ENCODE assay signal across 9 mouse cellular contexts in the genomic region with DNA sequence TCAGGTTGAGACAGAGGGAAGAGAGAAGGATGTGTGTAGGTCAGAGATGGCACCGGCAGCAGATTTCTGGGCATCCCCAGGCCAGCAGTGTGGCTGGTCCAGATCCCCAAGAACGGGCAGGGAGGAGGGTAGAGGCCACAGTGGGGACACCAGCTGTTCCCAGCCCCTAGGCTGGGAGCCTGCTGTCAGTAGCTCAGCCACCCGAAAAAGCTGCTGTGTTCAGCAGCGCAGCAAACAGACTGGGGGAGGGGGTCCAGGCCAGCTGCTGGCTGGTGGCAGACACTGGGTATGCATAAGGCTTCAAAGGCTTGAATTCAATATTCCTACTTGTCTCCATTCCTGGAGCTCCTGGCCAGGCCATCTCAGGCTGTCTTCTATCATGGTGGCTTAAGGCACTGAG. TPM values are rescaled to one million over a fixed set of nuclear protein-coding genes. Genes with fewer than 3 reads are reported as not detected.
A peak's percentile ranks its signal among the peaks of the same experiment; 100 is the strongest.
DNase-seq lines count a peak whose midpoint lies in the region; ATAC-seq and TF ChIP-seq lines count a peak whose summit lies in the region.
"Had no signal": no experiment of that assay in that cellular context is flagged by ENCODE, and none has a peak within 500 bp of the region (broad histone marks: within the 10 kb centered on the region; RNA-seq: fewer than 3 reads in every experiment).

No protein-coding gene starts in this region.

- H3K27ac ChIP-seq in lung, postnatal 0 days (ENCODE audit: low read length), result no peak overlapping the region
- H3K27ac ChIP-seq in limb, embryonic 10.5 days, result peak overlapping the region; percentile 36; the same call in 1 of the 2 replicates
- peak overlapping the region; percentile 86 for H3K27ac ChIP-seq in olfactory bulb, adult 2 months (ENCODE audit: insufficient read depth, low read depth, low read length)

- no peak for TF ChIP-seq POLR2A in olfactory bulb, adult 2 months (IDR thresholded peaks at IDR 0.05; ENCODE audit: insufficient read depth, low read depth, low read length)

- H3K4me1 ChIP-seq in lung, postnatal 0 days (ENCODE audit: insufficient read depth, low read depth, low read length), result 0 out of 2 replicates have a peak, but pooled peaks cover 6% of the 10 kb centered on the region
- H3K4me1 ChIP-seq in limb, embryonic 10.5 days, result peaks cover 21% of the 10 kb centered on the region
- peaks cover 35% of the 10 kb centered on the region for H3K4me1 ChIP-seq in olfactory bulb, adult 2 months (ENCODE audit: control insufficient read depth, insufficient read depth, low read length)

- no peak overlapping the region for H3K4me2 ChIP-seq in lung, postnatal 0 days (replicated peaks; ENCODE audit: low read depth, low read length)

- TF ChIP-seq CTCF in lung, postnatal 0 days (IDR thresholded peaks at IDR 0.05), result no peak
- TF ChIP-seq CTCF in olfactory bulb, adult 2 months (IDR thresholded peaks at IDR 0.05; ENCODE audit: insufficient read depth, low read depth, low read length), result no peak

- no peak for TF ChIP-seq EP300 in lung, postnatal 0 days (IDR thresholded peaks at IDR 0.05)

- H3K27me3 ChIP-seq in lung, postnatal 0 days (replicated peaks; ENCODE audit: insufficient read depth, low read length), result peaks cover 9% of the 10 kb centered on the region; the same call in 1 of the 2 replicates
- peaks cover 37% of the 10 kb centered on the region for H3K27me3 ChIP-seq in limb, embryonic 10.5 days (ENCODE audit: low read depth, poor library complexity, severe bottlenecking)

- peak; percentile 41 for DNase-seq in cerebellum, adult 8-10 months
- peak; percentile 63 for DNase-seq in lung, postnatal 10 days
- DNase-seq in lung, postnatal 0 days (ENCODE audit: low spot score), result no peak
- DNase-seq in limb, embryonic 10.5 days (ENCODE audit: low spot score), result no peak
- no peak for DNase-seq in MN1 (ENCODE audit: low spot score)
- DNase-seq in testis, postnatal 14 days (ENCODE audit: low spot score), result no peak

- 43% methylated on average over 4 of the region's 4 CpGs for WGBS in lung, postnatal 0 days
- 40% methylated on average over 4 of the region's 4 CpGs for WGBS in limb, embryonic 10.5 days
- WGBS in olfactory bulb, adult 2 months, result 21% methylated on average over 4 of the region's 4 CpGs

- peaks cover 8% of the 10 kb centered on the region; the same call in 1 of the 2 replicates for H3K36me3 ChIP-seq in lung, postnatal 0 days (ENCODE audit: insufficient read depth, low read length)
- peaks cover 16% of the 10 kb centered on the region for H3K36me3 ChIP-seq in limb, embryonic 10.5 days

- no peak overlapping the region for H3K9ac ChIP-seq in lung, postnatal 0 days (replicated peaks; ENCODE audit: low read depth)

- no peak for ATAC-seq in cerebellum, adult (ENCODE audit: insufficient number of reproducible peaks, low FRiP score, low TSS enrichment)
- ATAC-seq in lung, postnatal 0 days, result no peak

- no peaks in the 10 kb centered on the region for H3K9me3 ChIP-seq in lung, postnatal 0 days (ENCODE audit: low read length)
- H3K9me3 ChIP-seq in limb, embryonic 10.5 days (replicated peaks), result no peaks in the 10 kb centered on the region
- H3K9me3 ChIP-seq: megakaryocyte, embryonic 14.5 days had no signal

- H3K4me3 ChIP-seq in lung, postnatal 0 days (ENCODE audit: low read depth, low read length), result no peak overlapping the region
- no peak overlapping the region for H3K4me3 ChIP-seq in limb, embryonic 10.5 days
- no peak overlapping the region for H3K4me3 ChIP-seq in olfactory bulb, adult 2 months (ENCODE audit: insufficient read depth, low read depth, low read length)
- H3K4me3 ChIP-seq: megakaryocyte, embryonic 14.5 days had no signal

RNA-seq across cellular contexts. Expression of gene Rpl19, which starts 8.3 kb away (rescaled TPM):
- polyA plus RNA-seq in lung, postnatal 0 days (2015; fragmentation: Nextera tagmentation; extraction: Ambion mirVana), result 750 and 817 TPM in 2 replicates
- 1,186 and 1,476 TPM in 2 replicates for polyA plus RNA-seq in limb, embryonic 10.5 days (2016; fragmentation: Nextera tagmentation; extraction: Ambion mirVana)
- polyA plus RNA-seq in olfactory bulb, adult 2 months (2012; ENCODE audit: insufficient read depth, insufficient read length, low replicate concordance, missing spikeins), result not detected in 2 replicates

RNA-seq across cellular contexts. Expression of gene Cacnb1, which starts 12.0 kb away (rescaled TPM):
- 3.5 and 4.0 TPM in 2 replicates for polyA plus RNA-seq in lung, postnatal 0 days (2015; fragmentation: Nextera tagmentation; extraction: Ambion mirVana)
- polyA plus RNA-seq in limb, embryonic 10.5 days (2016; fragmentation: Nextera tagmentation; extraction: Ambion mirVana), result 3.4 and 6.5 TPM in 2 replicates
- polyA plus RNA-seq in olfactory bulb, adult 2 months (2012; ENCODE audit: insufficient read depth, insufficient read length, low replicate concordance, missing spikeins), result not detected in 2 replicates

RNA-seq across cellular contexts. Expression of gene Stac2, which starts 18.4 kb away (rescaled TPM):
- 0.10 and 0.11 TPM in 2 replicates for polyA plus RNA-seq in lung, postnatal 0 days (2015; fragmentation: Nextera tagmentation; extraction: Ambion mirVana)
- 0.28 and 0.56 TPM in 2 replicates for polyA plus RNA-seq in limb, embryonic 10.5 days (2016; fragmentation: Nextera tagmentation; extraction: Ambion mirVana)
- not detected in 2 replicates for polyA plus RNA-seq in olfactory bulb, adult 2 months (2012; ENCODE audit: insufficient read depth, insufficient read length, low replicate concordance, missing spikeins)

RNA-seq across cellular contexts. Expression of gene Arl5c, which starts 38.9 kb away (rescaled TPM):
- polyA plus RNA-seq in lung, postnatal 0 days (2015; fragmentation: Nextera tagmentation; extraction: Ambion mirVana), result 4.6 and 6.5 TPM in 2 replicates
- 12.4 and 17.8 TPM in 2 replicates for polyA plus RNA-seq in limb, embryonic 10.5 days (2016; fragmentation: Nextera tagmentation; extraction: Ambion mirVana)
- 395 TPM in 1 of 2 replicates, not detected in the other for polyA plus RNA-seq in olfactory bulb, adult 2 months (2012; ENCODE audit: insufficient read depth, insufficient read length, low replicate concordance, missing spikeins)

RNA-seq across cellular contexts. Expression of gene Plxdc1, which starts 48.6 kb away (rescaled TPM):
- 1.7 TPM in 2 replicates for polyA plus RNA-seq in lung, postnatal 0 days (2015; fragmentation: Nextera tagmentation; extraction: Ambion mirVana)
- polyA plus RNA-seq in limb, embryonic 10.5 days (2016; fragmentation: Nextera tagmentation; extraction: Ambion mirVana), result not detected in 2 replicates
- not detected in 2 replicates for polyA plus RNA-seq in olfactory bulb, adult 2 months (2012; ENCODE audit: insufficient read depth, insufficient read length, low replicate concordance, missing spikeins)

Comparison
In these comparisons a context has a peak if more than half of its experiments do, and no peak if none do; other contexts are left out.
1. DNase-seq: peak in cerebellum, adult 8-10 months (single experiment) and lung, postnatal 10 days (single experiment); none in lung, postnatal 0 days (single experiment), limb, embryonic 10.5 days (single experiment), MN1 (single experiment) and testis, postnatal 14 days (single experiment).
2. RNA of gene Rpl19, which starts 8.3 kb away (polyA plus RNA-seq): 1,186 to 1,476 TPM in limb, embryonic 10.5 days and 750 to 817 TPM in lung, postnatal 0 days; not detected in olfactory bulb, adult 2 months; every median in the first group is over 100 times any median in the second.
3. RNA of gene Stac2, which starts 18.4 kb away (polyA plus RNA-seq): not detected in olfactory bulb, adult 2 months; 0.28 to 0.56 TPM in limb, embryonic 10.5 days and 0.10 to 0.11 TPM in lung, postnatal 0 days; every median in the first group is over 10 times any median in the second.